Mouse (Mus musculus) intestine, postnatal 0 days (tissue): Measurements from ENCODE around the gene Eloa. TPM values are rescaled to one million over a fixed set of nuclear protein-coding genes. Genes with fewer than 3 reads are reported as not detected.
A peak's percentile ranks its signal among the peaks of the same experiment; 100 is the strongest.

Experiments used
- ATAC-seq: fragments of 200-750 bp; cut with Nextera tagmentation; 2 replicates; pipeline ENCODE4 v1.8.0; 2017; ENCODE audit warnings: mild to moderate bottlenecking, moderate TSS enrichment, moderate library complexity
- H3K27ac ChIP-seq: fragments of 300-500 bp; sonication (generic); 2 replicates; pipeline ENCODE4 v1.5.1; 2014; ENCODE audit warnings: mild to moderate bottlenecking, low read depth, low read length, moderate library complexity
- H3K27me3 ChIP-seq: fragments of 300-500 bp; sonication (generic); replicated peaks from 2 replicates; pipeline ENCODE4 v1.6.1; 2014; ENCODE audit warnings: low read length, mixed read lengths; ENCODE audit not compliant: control insufficient read depth, insufficient read depth
- H3K36me3 ChIP-seq: fragments of 300-500 bp; sonication (generic); 2 replicates; pipeline ENCODE4 v1.6.1; 2014; ENCODE audit warnings: mild to moderate bottlenecking, moderate library complexity; ENCODE audit not compliant: control insufficient read depth, insufficient read depth
- H3K4me1 ChIP-seq: fragments of 300-500 bp; sonication (generic); replicated peaks from 2 replicates; pipeline ENCODE4 v1.6.1; 2014; ENCODE audit warnings: antibody characterized with exemption, low read length, mixed read lengths; ENCODE audit not compliant: control insufficient read depth, insufficient read depth
- H3K4me2 ChIP-seq: fragments of 300-500 bp; sonication (generic); replicated peaks from 2 replicates; pipeline ENCODE4 v1.6.1; 2014; ENCODE audit warnings: low read depth, mild to moderate bottlenecking, moderate library complexity
- H3K4me3 ChIP-seq: fragments of 300-500 bp; sonication (generic); 2 replicates; pipeline ENCODE4 v1.5.1; 2014; ENCODE audit warnings: low read depth, low read length
- H3K9ac ChIP-seq: fragments of 300-500 bp; sonication (generic); 2 replicates; pipeline ENCODE4 v1.6.1; 2014; ENCODE audit warnings: mild to moderate bottlenecking, low read depth, low read length
- H3K9me3 ChIP-seq: fragments of 300-500 bp; sonication (generic); 2 replicates; pipeline ENCODE4 v1.6.1; 2016; ENCODE audit warnings: mixed run types; ENCODE audit not compliant: control insufficient read depth
- CTCF ChIP-seq: sonication (generic); IDR thresholded peaks from 2 replicates; pipeline ENCODE4 v1.5.1; 2016; ENCODE audit warnings: low read depth, mild to moderate bottlenecking, control low read depth, antibody characterized with exemption, moderate library complexity
- WGBS: fragments of 180-500 bp; shearing (Covaris S2); extraction: QIAGEN DNeasy Blood & Tissue Kit; methylation state at CpG from one replicate; pipeline ENCODE4 v1.1.7; 2014; 5-methylcytosine and 5-hydroxymethylcytosine counted together
- polyA plus RNA-seq: library from polyadenylated mRNA; unstranded; fragments of >200 nt; fragmentation: Nextera tagmentation; extraction: Ambion mirVana; gene quantifications from 2 replicates; pipeline ENCODE4 v1.2.1, GENCODE M21; 2015

The Eloa gene
- polyA plus RNA-seq, 1 experiment from 2014 or later, result 17.1 TPM

GRCm38 (mm10) chr4:136050226-136050625, 28.7 kb upstream of the Eloa start:
- Histone ChIP-seq H3K36me3 (peaks cover 48% of the 10 kb centered on the region), H3K4me3 (no peak overlapping the region), H3K27me3 (no peaks in the 10 kb centered on the region), H3K4me2 (no peak overlapping the region), H3K9ac (peak overlapping the region; percentile 22; the same call in 1 of the 2 replicates), H3K27ac (no peak overlapping the region), H3K9me3 (no peaks in the 10 kb centered on the region), H3K4me1 (peaks cover 4% of the 10 kb centered on the region)
- 91% methylated on average over 6 of the region's 6 CpGs for WGBS
- ATAC-seq, result no peak
- no peak for TF ChIP-seq CTCF

GRCm38 (mm10) chr4:136048291-136049032, 26.9 kb upstream of the Eloa start:
- TF ChIP-seq CTCF, result no peak
- Histone ChIP-seq H3K4me3 (no peak overlapping the region), H3K9me3 (no peaks in the 10 kb centered on the region), H3K36me3 (peaks cover 54% of the 10 kb centered on the region), H3K27me3 (no peaks in the 10 kb centered on the region), H3K27ac (no peak overlapping the region), H3K9ac (no peak overlapping the region), H3K4me2 (no peak overlapping the region), H3K4me1 (peaks cover 4% of the 10 kb centered on the region)
- no peak for ATAC-seq
- WGBS, result 61% methylated on average over 4 of the region's 4 CpGs

DNA sequence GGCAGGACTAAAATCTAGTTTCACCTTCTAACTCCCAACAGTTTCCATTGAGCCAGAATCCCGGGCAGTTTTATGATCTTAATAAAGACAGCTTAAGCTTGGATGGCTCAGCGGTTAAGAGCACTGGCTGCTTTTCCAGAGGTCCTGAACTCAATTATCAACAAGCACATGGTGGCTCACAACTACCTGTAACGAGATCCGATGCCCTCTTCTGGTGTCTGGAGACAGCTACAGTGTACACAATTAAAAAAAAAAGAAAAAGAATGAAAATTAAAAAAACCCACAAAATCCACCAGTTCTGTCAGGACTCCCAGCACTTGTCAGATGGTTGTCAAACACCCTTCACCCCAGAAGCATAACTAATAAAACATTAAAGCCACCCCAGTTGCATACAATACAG, 26.1 kb upstream of the Eloa start:
- Histone ChIP-seq H3K4me2 (no peak overlapping the region), H3K9ac (no peak overlapping the region), H3K36me3 (peaks cover 54% of the 10 kb centered on the region), H3K27ac (no peak overlapping the region), H3K4me3 (no peak overlapping the region), H3K9me3 (no peaks in the 10 kb centered on the region), H3K27me3 (no peaks in the 10 kb centered on the region), H3K4me1 (peaks cover 4% of the 10 kb centered on the region)
- WGBS, result 35% methylated on average over 4 of the region's 4 CpGs
- peak; percentile 39 for TF ChIP-seq CTCF
- ATAC-seq, result no peak

GRCm38 (mm10) chr4:136046888-136047287, 25.3 kb upstream of the Eloa start:
- 71% methylated on average over 6 of the region's 6 CpGs for WGBS
- Histone ChIP-seq H3K4me2 (no peak overlapping the region), H3K27me3 (no peaks in the 10 kb centered on the region), H3K36me3 (peaks cover 54% of the 10 kb centered on the region), H3K4me1 (peaks cover 4% of the 10 kb centered on the region), H3K4me3 (no peak overlapping the region), H3K27ac (no peak overlapping the region), H3K9ac (no peak overlapping the region), H3K9me3 (no peaks in the 10 kb centered on the region)
- ATAC-seq, result no peak
- TF ChIP-seq CTCF, result no peak

DNA sequence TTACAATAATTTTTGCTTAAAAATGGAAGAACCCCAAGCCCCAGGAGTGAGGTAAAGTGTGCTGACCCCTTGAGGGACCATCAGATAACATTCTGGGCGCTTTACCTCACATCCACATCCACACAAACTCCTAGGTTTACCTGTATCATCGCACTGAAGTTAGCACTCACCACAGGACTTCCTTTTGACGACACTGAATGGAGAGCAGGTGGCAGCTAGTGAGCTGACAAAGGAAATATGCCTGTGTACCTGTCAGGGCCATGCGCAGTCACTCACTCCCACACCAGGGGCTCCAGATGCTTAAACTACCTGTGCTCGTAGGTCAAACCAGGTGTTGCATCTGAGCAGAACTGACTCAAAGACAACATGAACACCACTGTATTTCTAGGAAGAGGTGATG, 23.5 kb upstream of the Eloa start:
- H3K9me3 ChIP-seq, result no peaks in the 10 kb centered on the region
- H3K4me1 ChIP-seq, result no peaks in the 10 kb centered on the region
- no peak for TF ChIP-seq CTCF
- 82% methylated on average over 5 of the region's 5 CpGs for WGBS
- H3K27me3 ChIP-seq, result no peaks in the 10 kb centered on the region
- H3K4me2 ChIP-seq, result no peak overlapping the region
- no peak overlapping the region for H3K9ac ChIP-seq
- no peak overlapping the region for H3K27ac ChIP-seq
- H3K4me3 ChIP-seq, result no peak overlapping the region
- H3K36me3 ChIP-seq, result peaks cover 37% of the 10 kb centered on the region
- ATAC-seq, result no peak

GRCm38 (mm10) chr4:136043784-136044400, 22.3 kb upstream of the Eloa start:
- ATAC-seq, result no peak
- peaks cover 25% of the 10 kb centered on the region for H3K36me3 ChIP-seq
- no peak overlapping the region for H3K4me2 ChIP-seq
- TF ChIP-seq CTCF, result no peak
- no peak overlapping the region for H3K27ac ChIP-seq
- no peak overlapping the region for H3K9ac ChIP-seq
- H3K27me3 ChIP-seq, result no peaks in the 10 kb centered on the region
- 77% methylated on average over 6 of the region's 6 CpGs for WGBS
- no peaks in the 10 kb centered on the region for H3K9me3 ChIP-seq
- H3K4me1 ChIP-seq, result no peaks in the 10 kb centered on the region
- H3K4me3 ChIP-seq, result no peak overlapping the region
